Mouse (Mus musculus): ENCODE results near the gene Lsp1. TPM values are rescaled to one million over a fixed set of nuclear protein-coding genes. Genes with fewer than 3 reads are reported as not detected.

Gene Lsp1
- polyA plus RNA-seq, 1 experiment from 2014 or later = 92.8 TPM

DNA sequence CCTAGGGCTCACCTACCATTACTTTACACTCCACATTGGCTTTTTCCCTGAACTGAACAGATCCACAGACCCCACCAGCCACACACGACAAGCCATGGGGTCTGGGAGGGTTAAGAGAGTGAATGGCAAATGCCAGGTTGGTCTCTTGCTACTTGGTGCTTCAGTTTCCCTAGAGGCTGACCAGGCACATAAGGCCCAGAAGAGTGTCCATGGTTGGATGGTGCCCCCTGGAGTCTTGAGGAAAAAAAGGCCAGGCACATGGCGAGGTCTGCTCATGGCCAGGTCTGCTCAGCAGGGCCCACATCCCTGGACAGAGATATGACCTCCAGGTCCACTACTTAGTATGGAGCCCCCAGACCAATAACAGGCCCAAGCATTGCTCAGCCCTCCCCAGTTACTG, 37.2 kb downstream of the Lsp1 start:
- ATAC-seq (ENCODE audit: low FRiP score, low TSS enrichment) = no peak
- H3K4me2 ChIP-seq (replicated peaks; ENCODE audit: low read depth, low read length) = no peak overlapping the region
- no peak overlapping the region for H3K9ac ChIP-seq (ENCODE audit: low read depth, low read length)
- H3K9me3 ChIP-seq (ENCODE audit: control insufficient read depth, low read length) = no peaks in the 10 kb centered on the region
- no peak overlapping the region for H3K4me3 ChIP-seq (ENCODE audit: low read length)
- 85% methylated on average over 2 of the region's 2 CpGs for WGBS
- peaks cover 20% of the 10 kb centered on the region for H3K36me3 ChIP-seq (ENCODE audit: control insufficient read depth, insufficient read depth, low read length)
- H3K27me3 ChIP-seq (ENCODE audit: control insufficient read depth, insufficient read depth, low read length) = no peaks in the 10 kb centered on the region
- H3K4me1 ChIP-seq (ENCODE audit: control insufficient read depth, insufficient read depth, low read length) = peaks cover 14% of the 10 kb centered on the region; the same call in 1 of the 2 replicates
- no peak overlapping the region for H3K27ac ChIP-seq (ENCODE audit: low read depth, low read length)

DNA sequence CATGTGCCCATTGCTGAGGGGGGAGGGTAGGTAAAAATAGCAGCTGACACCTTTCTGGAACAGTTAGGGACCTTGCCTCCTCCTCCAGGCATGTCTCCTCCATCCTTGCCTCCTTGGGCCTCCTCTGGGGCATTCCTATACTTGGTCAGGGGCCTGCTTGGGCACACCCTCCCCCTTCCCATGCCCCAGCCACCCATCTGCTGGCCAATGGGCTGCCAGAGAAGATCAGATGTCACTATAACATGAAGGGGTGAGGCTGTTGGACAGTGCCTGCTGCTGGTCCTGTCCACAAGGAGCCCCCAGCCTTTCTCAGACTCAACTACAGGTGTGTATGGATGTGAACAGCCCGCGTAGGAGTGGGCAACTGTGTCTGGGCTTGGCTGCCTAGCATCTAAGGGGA, 38.0 kb downstream of the Lsp1 start, which contains the start of gene Tnnt3:
TSS of gene Tnnt3 (plus strand) at position 262 of the 400 bp plus-strand sequence.
- H3K36me3 ChIP-seq (ENCODE audit: control insufficient read depth, insufficient read depth, low read length) = peaks cover 17% of the 10 kb centered on the region
- H3K27me3 ChIP-seq (ENCODE audit: control insufficient read depth, insufficient read depth, low read length) = no peaks in the 10 kb centered on the region
- no peak for ATAC-seq (ENCODE audit: low FRiP score, low TSS enrichment)
- peak within 1 kb of the TSS; percentile 51; the same call in 1 of the 2 replicates for H3K27ac ChIP-seq (ENCODE audit: low read depth, low read length)
- no peak within 1 kb of the TSS for H3K4me2 ChIP-seq (replicated peaks; ENCODE audit: low read depth, low read length)
- no peak within 1 kb of the TSS for H3K9ac ChIP-seq (ENCODE audit: low read depth, low read length)
- 87% methylated on average over 2 of the region's 2 CpGs for WGBS
- H3K4me1 ChIP-seq (ENCODE audit: control insufficient read depth, insufficient read depth, low read length) = peaks cover 14% of the 10 kb centered on the region; the same call in 1 of the 2 replicates
- no peak within 1 kb of the TSS for H3K4me3 ChIP-seq (ENCODE audit: low read length)
- no peaks in the 10 kb centered on the region for H3K9me3 ChIP-seq (ENCODE audit: control insufficient read depth, low read length)

DNA sequence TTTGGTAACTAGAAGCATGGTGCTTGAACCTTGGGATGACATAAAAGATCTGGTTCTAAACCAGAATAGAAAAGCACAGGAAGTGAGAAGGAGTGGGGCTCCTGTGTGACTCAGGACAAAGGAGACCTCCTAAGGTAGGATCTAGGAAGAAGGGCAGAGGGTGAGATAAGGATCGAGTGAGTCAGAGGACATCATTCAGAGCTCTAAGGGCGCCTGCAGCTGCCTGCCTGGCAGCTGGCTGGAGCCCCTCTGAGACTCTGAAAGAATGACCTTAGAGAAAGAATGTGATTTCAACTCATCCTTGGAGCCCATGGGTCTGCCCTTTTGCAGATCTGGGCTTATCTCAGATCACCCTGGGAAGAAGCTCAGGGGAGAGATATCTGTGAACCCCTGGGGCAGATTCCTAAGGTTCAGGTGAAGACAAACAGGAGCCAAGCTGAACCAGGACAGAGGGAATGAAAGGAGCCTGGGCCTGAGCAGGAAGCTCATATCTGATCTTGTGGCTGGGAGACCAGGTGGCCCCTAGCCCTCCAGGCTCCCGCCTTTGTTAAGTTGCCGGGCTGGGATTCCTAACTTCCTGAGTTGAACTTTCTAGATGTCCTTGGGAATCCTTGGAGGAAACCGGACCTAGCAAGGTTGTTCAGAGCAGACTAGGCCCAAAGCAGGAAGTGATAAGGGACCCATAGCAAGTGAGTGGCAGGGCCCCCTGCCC, 38.6 kb downstream of the Lsp1 start:
- Histone ChIP-seq H3K9ac (ENCODE audit: low read depth, low read length) (no peak overlapping the region), H3K9me3 (ENCODE audit: control insufficient read depth, low read length) (no peaks in the 10 kb centered on the region), H3K4me3 (ENCODE audit: low read length) (no peak overlapping the region), H3K4me2 (replicated peaks; ENCODE audit: low read depth, low read length) (no peak overlapping the region), H3K4me1 (ENCODE audit: control insufficient read depth, insufficient read depth, low read length) (peaks cover 14% of the 10 kb centered on the region; the same call in 1 of the 2 replicates), H3K36me3 (ENCODE audit: control insufficient read depth, insufficient read depth, low read length) (peaks cover 11% of the 10 kb centered on the region), H3K27me3 (ENCODE audit: control insufficient read depth, insufficient read depth, low read length) (no peaks in the 10 kb centered on the region), H3K27ac (ENCODE audit: low read depth, low read length) (peak overlapping the region; percentile 51; the same call in 1 of the 2 replicates)
- WGBS = 56% methylated on average over 5 of the region's 5 CpGs
- ATAC-seq (ENCODE audit: low FRiP score, low TSS enrichment) = no peak

DNA sequence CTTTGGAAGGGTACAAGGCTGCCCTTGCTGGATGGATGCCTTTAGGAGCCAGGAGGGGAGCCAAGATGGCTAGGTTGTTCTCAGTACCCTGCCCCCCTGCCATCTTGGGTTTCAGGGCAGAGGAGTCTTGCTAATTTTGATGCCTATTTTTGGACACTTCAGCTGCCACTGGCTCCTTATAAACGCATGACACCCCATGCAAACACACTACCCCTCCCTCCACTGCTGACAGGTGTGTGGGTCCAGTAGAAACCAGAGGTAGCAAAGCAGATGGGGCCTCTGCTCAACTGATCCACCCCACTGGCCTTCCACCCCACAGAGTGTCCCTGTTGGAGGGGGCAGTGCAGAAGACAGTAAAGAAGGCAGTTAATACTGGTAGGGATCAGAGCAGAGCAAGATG, 39.4 kb downstream of the Lsp1 start:
- ATAC-seq (ENCODE audit: low FRiP score, low TSS enrichment) = no peak
- Histone ChIP-seq H3K27me3 (ENCODE audit: control insufficient read depth, insufficient read depth, low read length) (no peaks in the 10 kb centered on the region), H3K9me3 (ENCODE audit: control insufficient read depth, low read length) (no peaks in the 10 kb centered on the region), H3K4me1 (ENCODE audit: control insufficient read depth, insufficient read depth, low read length) (peaks cover 15% of the 10 kb centered on the region; the same call in 1 of the 2 replicates), H3K4me2 (replicated peaks; ENCODE audit: low read depth, low read length) (no peak overlapping the region), H3K9ac (ENCODE audit: low read depth, low read length) (no peak overlapping the region), H3K27ac (ENCODE audit: low read depth, low read length) (peak overlapping the region; percentile 51; the same call in 1 of the 2 replicates), H3K4me3 (ENCODE audit: low read length) (no peak overlapping the region), H3K36me3 (ENCODE audit: control insufficient read depth, insufficient read depth, low read length) (0 out of 2 replicates have a peak, but pooled peaks cover 4% of the 10 kb centered on the region)
- 93% methylated on average over 1 of the region's 1 CpGs for WGBS

- H3K4me1 ChIP-seq (ENCODE audit: control insufficient read depth, insufficient read depth, low read length) = peaks cover 37% of the 10 kb centered on the region
- 82% methylated on average over 4 of the region's 4 CpGs for WGBS
Observed at GRCm38 (mm10) chr7:142503206-142503605, 42.6 kb downstream of the Lsp1 start.

DNA sequence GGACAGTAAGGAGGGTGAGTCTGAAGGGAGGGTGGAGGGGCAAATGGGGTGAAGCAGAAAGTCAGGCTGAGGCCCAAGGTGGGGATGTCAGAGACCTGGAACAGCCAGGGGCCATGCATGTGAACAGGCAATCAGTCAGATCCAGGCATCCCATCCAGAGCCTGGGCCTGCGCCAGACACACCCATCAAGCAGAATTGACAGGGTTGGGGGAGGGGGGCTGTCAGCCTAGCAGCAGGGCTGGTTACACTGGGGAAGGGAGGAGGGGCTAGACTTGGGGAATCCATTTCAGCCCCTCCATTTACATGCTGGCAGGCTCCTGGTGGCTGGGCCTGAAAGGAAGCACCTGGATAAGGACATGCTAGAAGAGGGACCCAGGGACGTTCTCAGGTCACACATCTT, 45.3 kb downstream of the Lsp1 start:
- H3K36me3 ChIP-seq (ENCODE audit: control insufficient read depth, insufficient read depth, low read length) = no peaks in the 10 kb centered on the region
- H3K27ac ChIP-seq (ENCODE audit: low read depth, low read length) = peak overlapping the region; percentile 56; the same call in 1 of the 2 replicates
- H3K27me3 ChIP-seq (ENCODE audit: control insufficient read depth, insufficient read depth, low read length) = 0 out of 2 replicates have a peak, but pooled peaks cover 3% of the 10 kb centered on the region
- H3K4me1 ChIP-seq (ENCODE audit: control insufficient read depth, insufficient read depth, low read length) = peaks cover 38% of the 10 kb centered on the region
- no peak overlapping the region for H3K4me3 ChIP-seq (ENCODE audit: low read length)
- H3K9me3 ChIP-seq (ENCODE audit: control insufficient read depth, low read length) = no peaks in the 10 kb centered on the region
- H3K4me2 ChIP-seq (replicated peaks; ENCODE audit: low read depth, low read length) = no peak overlapping the region
- peak; percentile 48; the same call in 1 of the 2 replicates for ATAC-seq (ENCODE audit: low FRiP score, low TSS enrichment)
- H3K9ac ChIP-seq (ENCODE audit: low read depth, low read length) = 0 out of 2 replicates have a peak overlapping the region, but pooled peaks have one; percentile 40
- 20% methylated on average over 2 of the region's 2 CpGs for WGBS

More at GRCm38 (mm10) chr7:142503206-142503605, 42.6 kb downstream of the Lsp1 start:
- Histone ChIP-seq H3K4me2 (replicated peaks; ENCODE audit: low read depth, low read length) (no peak overlapping the region), H3K4me3 (ENCODE audit: low read length) (no peak overlapping the region), H3K27ac (ENCODE audit: low read depth, low read length) (no peak overlapping the region), H3K9me3 (ENCODE audit: control insufficient read depth, low read length) (no peaks in the 10 kb centered on the region), H3K27me3 (ENCODE audit: control insufficient read depth, insufficient read depth, low read length) (0 out of 2 replicates have a peak, but pooled peaks cover 3% of the 10 kb centered on the region), H3K9ac (ENCODE audit: low read depth, low read length) (no peak overlapping the region), H3K36me3 (ENCODE audit: control insufficient read depth, insufficient read depth, low read length) (no peaks in the 10 kb centered on the region)
- ATAC-seq (ENCODE audit: low FRiP score, low TSS enrichment) = no peak

DNA sequence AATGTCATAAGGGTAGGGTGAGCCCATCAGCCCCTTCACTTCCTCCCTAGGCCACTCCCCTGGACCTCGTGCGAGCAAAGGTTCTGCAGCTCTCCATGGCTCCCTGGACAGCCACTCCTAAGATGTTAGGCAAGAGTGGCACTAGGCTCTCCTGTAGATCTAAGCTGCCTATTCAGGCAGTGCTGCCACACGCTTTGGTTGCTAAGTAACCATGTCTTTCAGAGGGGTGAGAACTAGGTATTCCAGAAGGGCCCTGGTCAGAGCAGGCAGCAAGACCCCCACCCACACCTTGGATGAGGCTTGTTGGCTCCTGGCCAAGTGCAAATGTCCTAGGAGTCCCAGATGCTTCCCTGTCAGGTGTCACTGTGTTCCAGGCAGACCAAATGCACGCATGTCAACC, 45.9 kb downstream of the Lsp1 start:
- no peaks in the 10 kb centered on the region for H3K9me3 ChIP-seq (ENCODE audit: control insufficient read depth, low read length)
- H3K27me3 ChIP-seq (ENCODE audit: control insufficient read depth, insufficient read depth, low read length) = 0 out of 2 replicates have a peak, but pooled peaks cover 3% of the 10 kb centered on the region
- 37% methylated on average over 4 of the region's 4 CpGs for WGBS
- no peaks in the 10 kb centered on the region for H3K36me3 ChIP-seq (ENCODE audit: control insufficient read depth, insufficient read depth, low read length)
- no peak overlapping the region for H3K4me2 ChIP-seq (replicated peaks; ENCODE audit: low read depth, low read length)
- peak overlapping the region; percentile 56; the same call in 1 of the 2 replicates for H3K27ac ChIP-seq (ENCODE audit: low read depth, low read length)
- H3K4me1 ChIP-seq (ENCODE audit: control insufficient read depth, insufficient read depth, low read length) = peaks cover 38% of the 10 kb centered on the region
- no peak overlapping the region for H3K9ac ChIP-seq (ENCODE audit: low read depth, low read length)
- no peak overlapping the region for H3K4me3 ChIP-seq (ENCODE audit: low read length)
- 0 out of 2 replicates have a peak, but pooled peaks have one; percentile 16 for ATAC-seq (ENCODE audit: low FRiP score, low TSS enrichment)

GRCm38 (mm10) chr7:142507453-142507852, 46.8 kb downstream of the Lsp1 start:
- Histone ChIP-seq H3K36me3 (ENCODE audit: control insufficient read depth, insufficient read depth, low read length) (no peaks in the 10 kb centered on the region), H3K9ac (ENCODE audit: low read depth, low read length) (no peak overlapping the region), H3K9me3 (ENCODE audit: control insufficient read depth, low read length) (no peaks in the 10 kb centered on the region), H3K4me2 (replicated peaks; ENCODE audit: low read depth, low read length) (no peak overlapping the region), H3K27ac (ENCODE audit: low read depth, low read length) (no peak overlapping the region), H3K27me3 (ENCODE audit: control insufficient read depth, insufficient read depth, low read length) (0 out of 2 replicates have a peak, but pooled peaks cover 3% of the 10 kb centered on the region), H3K4me3 (ENCODE audit: low read length) (no peak overlapping the region), H3K4me1 (ENCODE audit: control insufficient read depth, insufficient read depth, low read length) (peaks cover 38% of the 10 kb centered on the region)
- WGBS = 91% methylated on average over 9 of the region's 9 CpGs
- ATAC-seq (ENCODE audit: low FRiP score, low TSS enrichment) = no peak

DNA sequence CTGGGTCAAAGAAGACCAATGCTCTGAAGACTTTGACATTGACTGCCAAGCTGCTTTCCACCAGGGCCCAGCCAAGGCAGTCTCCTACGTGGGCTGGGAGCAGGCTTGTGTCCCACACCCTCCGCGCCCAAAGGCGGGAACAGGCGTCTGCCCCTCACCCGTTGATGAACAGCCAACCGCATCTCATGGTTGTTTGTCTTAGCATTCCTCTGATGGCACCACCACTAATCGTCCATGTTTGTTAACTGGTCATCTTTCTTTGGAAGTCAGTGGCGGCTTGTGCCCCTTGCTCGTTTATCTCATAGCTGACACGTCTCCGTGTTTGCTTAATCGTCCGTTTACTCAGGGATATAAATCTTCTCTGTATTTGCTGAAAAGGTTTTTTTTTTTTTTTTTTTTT, 48.9 kb downstream of the Lsp1 start:
- no peak overlapping the region for H3K9ac ChIP-seq (ENCODE audit: low read depth, low read length)
- H3K4me2 ChIP-seq (replicated peaks; ENCODE audit: low read depth, low read length) = no peak overlapping the region
- no peak overlapping the region for H3K4me3 ChIP-seq (ENCODE audit: low read length)
- H3K36me3 ChIP-seq (ENCODE audit: control insufficient read depth, insufficient read depth, low read length) = no peaks in the 10 kb centered on the region
- ATAC-seq (ENCODE audit: low FRiP score, low TSS enrichment) = peak; percentile 29
- 7% methylated on average over 14 of the region's 14 CpGs for WGBS
- peaks cover 38% of the 10 kb centered on the region for H3K4me1 ChIP-seq (ENCODE audit: control insufficient read depth, insufficient read depth, low read length)
- peak overlapping the region; percentile 97 for H3K27ac ChIP-seq (ENCODE audit: low read depth, low read length)
- 0 out of 2 replicates have a peak, but pooled peaks cover 3% of the 10 kb centered on the region for H3K27me3 ChIP-seq (ENCODE audit: control insufficient read depth, insufficient read depth, low read length)
- no peaks in the 10 kb centered on the region for H3K9me3 ChIP-seq (ENCODE audit: control insufficient read depth, low read length)
